Mouse (Mus musculus) liver, embryonic 13.5 days (tissue): ENCODE results near the gene Tspan9. TPM values are rescaled to one million over a fixed set of nuclear protein-coding genes. Genes with fewer than 3 reads are reported as not detected.

ENCODE experiments used
- ATAC-seq: fragments of 200-750 bp; cut with Nextera tagmentation; 2 replicates; pipeline ENCODE4 v1.8.0; 2017; ENCODE audit warnings: low read depth, mild to moderate bottlenecking, moderate number of reproducible peaks, moderate library complexity
- DNase-seq: peaks from one replicate; pipeline ENCODE4 v3.0.0; 2022
- H3K27ac ChIP-seq: fragments of 300-500 bp; sonication (generic); 2 replicates; pipeline ENCODE4 v1.5.1; 2015; ENCODE audit warnings: moderate library complexity, mild to moderate bottlenecking, inconsistent platforms
- H3K27me3 ChIP-seq: fragments of 300-500 bp; sonication (generic); 2 replicates; pipeline ENCODE4 v1.6.1; 2015; ENCODE audit warnings: mild to moderate bottlenecking, inconsistent platforms
- H3K36me3 ChIP-seq: fragments of 300-500 bp; sonication (generic); 2 replicates; pipeline ENCODE4 v1.6.1; 2015; ENCODE audit warnings: mild to moderate bottlenecking, inconsistent platforms
- H3K4me1 ChIP-seq: fragments of 300-500 bp; sonication (generic); replicated peaks from 2 replicates; pipeline ENCODE4 v1.6.1; 2015; ENCODE audit warnings: inconsistent platforms
- H3K4me2 ChIP-seq: fragments of 300-500 bp; sonication (generic); 2 replicates; pipeline ENCODE4 v1.6.1; 2015; ENCODE audit warnings: inconsistent platforms, mild to moderate bottlenecking, moderate library complexity
- H3K4me3 ChIP-seq: fragments of 300-500 bp; sonication (generic); replicated peaks from 2 replicates; pipeline ENCODE4 v1.5.1; 2015; ENCODE audit warnings: mild to moderate bottlenecking, inconsistent platforms
- H3K9ac ChIP-seq: fragments of 300-500 bp; sonication (generic); 2 replicates; pipeline ENCODE4 v1.6.1; 2015; ENCODE audit warnings: mild to moderate bottlenecking, inconsistent platforms
- H3K9me3 ChIP-seq: fragments of 300-500 bp; sonication (generic); replicated peaks from 2 replicates; pipeline ENCODE4 v1.6.1; 2016; ENCODE audit warnings: inconsistent platforms
- WGBS: fragments of 180-500 bp; shearing (Covaris S2); methylation state at CpG from one replicate; pipeline ENCODE4 v1.1.7; 2015; ENCODE audit not compliant: insufficient replicate concordance; 5-methylcytosine and 5-hydroxymethylcytosine counted together
- microRNA-seq: library from miRNA; unstranded; fragments of <30 nt; microRNA quantifications from one replicate; pipeline ENCODE4, GENCODE M21; 2016
- polyA plus RNA-seq: library from polyadenylated mRNA; unstranded; fragments of >200 nt; fragmentation: Nextera tagmentation; extraction: Ambion mirVana; gene quantifications from 2 replicates; pipeline ENCODE4 v1.2.1, GENCODE M21; 2015

Gene Tspan9
- polyA plus RNA-seq, 1 experiment from 2014 or later, result 16.9 TPM

DNA sequence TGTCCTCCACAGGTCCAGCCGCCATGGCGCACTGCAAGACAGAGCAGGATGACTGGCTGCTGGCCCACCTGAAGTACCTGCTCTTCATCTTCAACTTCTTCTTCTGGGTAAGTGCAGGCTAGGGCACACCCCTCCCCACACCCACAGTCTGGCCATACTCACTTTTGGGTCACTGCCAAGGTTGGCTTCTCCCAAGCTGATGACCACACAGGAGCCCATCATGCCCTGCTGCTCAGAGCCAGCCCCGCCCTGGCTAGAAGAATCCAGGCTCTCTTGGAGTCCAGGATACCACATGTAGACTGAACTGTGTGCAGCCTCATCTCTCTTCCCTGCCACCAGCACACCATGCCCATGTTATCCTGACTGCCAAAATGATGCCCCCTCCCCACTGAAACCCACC, 230.5 kb downstream of the Tspan9 start:
- H3K36me3 ChIP-seq, result no peaks in the 10 kb centered on the region
- H3K27ac ChIP-seq, result no peak overlapping the region
- H3K4me3 ChIP-seq, result no peak overlapping the region
- DNase-seq (no peak), ATAC-seq (no peak)
- H3K27me3 ChIP-seq, result no peaks in the 10 kb centered on the region
- no peak overlapping the region for H3K4me2 ChIP-seq
- H3K9me3 ChIP-seq, result no peaks in the 10 kb centered on the region
- H3K9ac ChIP-seq, result no peak overlapping the region
- 0 out of 2 replicates have a peak, but pooled peaks cover 3% of the 10 kb centered on the region for H3K4me1 ChIP-seq
- 75% methylated on average over 3 of the region's 3 CpGs for WGBS

DNA sequence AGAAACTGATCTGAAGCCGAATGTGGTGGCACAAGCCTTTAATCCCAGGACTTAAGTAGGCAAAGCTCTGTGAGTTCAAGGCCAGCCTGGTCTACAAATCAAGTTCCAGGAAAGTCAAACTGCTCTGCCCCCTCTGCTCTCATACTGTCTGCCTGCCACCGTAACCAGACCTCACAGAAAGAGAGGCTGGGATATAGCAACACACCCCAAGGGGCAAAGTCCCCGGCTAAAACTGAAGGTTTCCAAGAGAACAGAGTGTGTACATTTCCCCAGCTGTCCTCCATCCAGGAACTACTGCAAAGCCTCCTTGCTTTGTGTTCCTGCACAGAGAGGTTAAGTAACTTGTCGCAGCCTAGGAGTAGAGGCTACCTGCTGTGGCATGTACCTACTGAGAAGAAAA, 231.7 kb downstream of the Tspan9 start:
- no peaks in the 10 kb centered on the region for H3K36me3 ChIP-seq
- H3K4me2 ChIP-seq, result no peak overlapping the region
- H3K9ac ChIP-seq, result no peak overlapping the region
- H3K27ac ChIP-seq, result no peak overlapping the region
- H3K4me3 ChIP-seq, result no peak overlapping the region
- H3K4me1 ChIP-seq, result 0 out of 2 replicates have a peak, but pooled peaks cover 3% of the 10 kb centered on the region
- H3K9me3 ChIP-seq, result 0 out of 2 replicates have a peak, but pooled peaks cover 2% of the 10 kb centered on the region
- no peak for DNase-seq
- 55% methylated on average over 4 of the region's 4 CpGs for WGBS
- peak; percentile 50; the same call in 1 of the 2 replicates for ATAC-seq
- H3K27me3 ChIP-seq, result no peaks in the 10 kb centered on the region

Small RNA genes lying within 50 kb of the gene (microRNA-seq; reads per million reads assigned to microRNA genes)
- not detected for gene Gm26338

Other genes with a start within 250 kb of the Tspan9 start
- gene Tead4, start 157.2 kb upstream of the Tspan9 start, polyA plus RNA-seq, result 0.46 and 0.77 TPM in 2 replicates
- 2.5 TPM in 2 replicates for gene Tulp3, start 212.3 kb upstream of the Tspan9 start, polyA plus RNA-seq
- gene Rhno1, start 219.3 kb upstream of the Tspan9 start, polyA plus RNA-seq, result 64.3 and 70.5 TPM in 2 replicates
- 12.2 and 14.7 TPM in 2 replicates for gene Foxm1, start 219.4 kb upstream of the Tspan9 start, polyA plus RNA-seq
- gene Tex52, start 231.9 kb upstream of the Tspan9 start, polyA plus RNA-seq, result not detected in 2 replicates
- not detected in 2 replicates for gene Gm44596, start 231.9 kb upstream of the Tspan9 start, polyA plus RNA-seq